Mouse (Mus musculus) CH12.LX (cell line): ENCODE data around the gene Supt3. TPM values are rescaled to one million over a fixed set of nuclear protein-coding genes. Genes with fewer than 3 reads are reported as not detected.

Experiments
- DNase-seq: peaks from one replicate; pipeline ENCODE4 v3.0.0-alpha.2; 2013; ENCODE audit errors: extremely low read depth
- H3K27ac ChIP-seq: 2 replicates; pipeline ENCODE4 v1.5.1; 2012; ENCODE audit warnings: low read depth, mild to moderate bottlenecking, control low read depth, moderate library complexity; ENCODE audit not compliant: insufficient read depth
- H3K27me3 ChIP-seq: replicated peaks from 2 replicates; pipeline ENCODE3; 2012; ENCODE audit warnings: inconsistent platforms
- H3K36me3 ChIP-seq, 2 experiments: replicated peaks in 1 of 2; 2 replicates each; pipeline versions ENCODE3 to v1.6.1; 2012; ENCODE audit warnings: inconsistent platforms in 1 of 2, low read length in 1 of 2, mild to moderate bottlenecking in 1 of 2, mixed read lengths in 1 of 2, moderate library complexity in 1 of 2; ENCODE audit not compliant: control insufficient read depth in 1 of 2, insufficient read depth in 1 of 2
- H3K4me1 ChIP-seq, 2 experiments: 2 replicates each; pipeline ENCODE4 v1.6.1; 2012; ENCODE audit warnings: inconsistent platforms in 1 of 2, moderate library complexity in 1 of 2; ENCODE audit not compliant: insufficient read depth in 2 of 2, control insufficient read depth in 1 of 2
- H3K4me2 ChIP-seq: 2 replicates; pipeline ENCODE4 v1.6.1; 2012; ENCODE audit warnings: low read depth, mild to moderate bottlenecking, control low read depth; ENCODE audit not compliant: poor library complexity, insufficient read depth, severe bottlenecking
- H3K4me3 ChIP-seq, 3 experiments: fragments of 150-350 bp in 1 of 3; sonication (generic) in 1 of 3; replicated peaks in 1 of 3; 2 replicates each; pipeline versions ENCODE3 to v1.5.1; 2011 to 2012; ENCODE audit warnings: low read depth in 2 of 3, low read length in 2 of 3, mild to moderate bottlenecking in 2 of 3, moderate library complexity in 2 of 3, control low read depth in 1 of 3, improper control_type of control experiment in 1 of 3, inconsistent platforms in 1 of 3, mixed read lengths in 1 of 3; ENCODE audit not compliant: poor library complexity in 1 of 3
- H3K79me2 ChIP-seq: replicated peaks from 2 replicates; pipeline ENCODE4 v1.6.1; 2012; ENCODE audit warnings: mild to moderate bottlenecking, moderate library complexity; ENCODE audit not compliant: control insufficient read depth, poor library complexity, insufficient read depth, severe bottlenecking; ENCODE audit errors: extremely low read depth
- H3K9ac ChIP-seq: 2 replicates; pipeline ENCODE4 v1.6.1; 2012; ENCODE audit warnings: low read depth, mild to moderate bottlenecking, control low read depth, moderate library complexity; ENCODE audit not compliant: insufficient read depth
- H3K9me3 ChIP-seq: replicated peaks from 2 replicates; pipeline ENCODE3; 2012; ENCODE audit warnings: low read length, inconsistent platforms, mixed read lengths
- CHD2 ChIP-seq: IDR thresholded peaks from 2 replicates; pipeline ENCODE4 v1.6.1; 2011; ENCODE audit warnings: low read length, improper control_type of control experiment
- CTCF ChIP-seq, 2 experiments: IDR thresholded peaks in 1 of 2; conservative IDR thresholded peaks in 1 of 2; 2 replicates each; pipeline ENCODE4 v1.5.1; 2011 to 2012; ENCODE audit warnings: low read depth in 2 of 2, low read length in 2 of 2, improper control_type of control experiment in 1 of 2, inconsistent platforms in 1 of 2, mild to moderate bottlenecking in 1 of 2, moderate library complexity in 1 of 2
- ELF1 ChIP-seq: IDR thresholded peaks from 2 replicates; pipeline ENCODE4 v1.6.1; 2014; ENCODE audit warnings: low read depth, mild to moderate bottlenecking, inconsistent platforms, low read length, improper control_type of control experiment
- GABPA ChIP-seq: IDR thresholded peaks from 2 replicates; pipeline ENCODE4 v1.6.1; 2012; ENCODE audit warnings: low read depth, low read length, improper control_type of control experiment, inconsistent platforms; ENCODE audit not compliant: insufficient replicate concordance
- JUND ChIP-seq: conservative IDR thresholded peaks from 2 replicates; pipeline ENCODE4 v1.6.1; 2011; ENCODE audit warnings: low read depth, low read length, improper control_type of control experiment
- KAT2A ChIP-seq: IDR thresholded peaks from 2 replicates; pipeline ENCODE4 v1.6.1; 2012; ENCODE audit warnings: low read length, improper control_type of control experiment, inconsistent platforms; ENCODE audit not compliant: insufficient replicate concordance
- MAX ChIP-seq: IDR thresholded peaks from 2 replicates; pipeline ENCODE4 v1.6.1; 2011; ENCODE audit warnings: low read length, improper control_type of control experiment
- MYC ChIP-seq: IDR thresholded peaks from 2 replicates; pipeline ENCODE4 v1.6.1; 2011; ENCODE audit warnings: low read depth, mild to moderate bottlenecking, improper control_type of control experiment, low read length
- NRF1 ChIP-seq: IDR thresholded peaks from 2 replicates; pipeline ENCODE4 v1.6.1; 2014; ENCODE audit warnings: low read depth, mild to moderate bottlenecking, inconsistent platforms, low read length, improper control_type of control experiment, moderate library complexity
- POLR2A ChIP-seq: IDR thresholded peaks from 2 replicates; pipeline ENCODE4 v1.6.1; 2011; ENCODE audit warnings: low read depth, mild to moderate bottlenecking, improper control_type of control experiment, low read length
- RAD21 ChIP-seq: IDR thresholded peaks from 2 replicates; pipeline ENCODE4 v1.6.1; 2011; ENCODE audit warnings: low read depth, mild to moderate bottlenecking, low read length, improper control_type of control experiment, moderate library complexity
- TBP ChIP-seq: conservative IDR thresholded peaks from 2 replicates; pipeline ENCODE4 v1.6.1; 2011; ENCODE audit warnings: low read depth, low read length, improper control_type of control experiment
- UBTF ChIP-seq: IDR thresholded peaks from 2 replicates; pipeline ENCODE4 v1.6.1; 2012; ENCODE audit warnings: low read depth, mild to moderate bottlenecking, inconsistent platforms, low read length, improper control_type of control experiment, moderate library complexity
- USF1 ChIP-seq: IDR thresholded peaks from 2 replicates; pipeline ENCODE4 v1.6.1; 2014; ENCODE audit warnings: low read depth, mild to moderate bottlenecking, inconsistent platforms, low read length, improper control_type of control experiment
- ZKSCAN1 ChIP-seq: IDR thresholded peaks from 2 replicates; pipeline ENCODE4 v1.6.1; 2012; ENCODE audit warnings: low read depth, inconsistent platforms, low read length, improper control_type of control experiment, borderline replicate concordance
- ZMIZ1 ChIP-seq: IDR thresholded peaks from 2 replicates; pipeline ENCODE4 v1.6.1; 2012; ENCODE audit warnings: low read depth, mild to moderate bottlenecking, inconsistent platforms, low read length, improper control_type of control experiment
- ZNF384 ChIP-seq: IDR thresholded peaks from 2 replicates; pipeline ENCODE4 v1.6.1; 2012; ENCODE audit warnings: low read depth, low read length, improper control_type of control experiment, inconsistent platforms
- dilution Hi-C: fragments of 300-500 bp; cut with MboI; formaldehyde crosslinking; loops from 2 replicates; pipeline ENCODE4 v1.14.3; 2020; ENCODE audit warnings: low sequenced_read_pairs; ENCODE audit not compliant: extremely low pct_unique_long_range_greater_than_20kb, extremely low pct_ligation_motif_present
- in situ Hi-C: fragments of 300-500 bp; cut with MboI; formaldehyde crosslinking; loops from 3 replicates; pipeline ENCODE4 v1.14.3; 2019; ENCODE audit warnings: low sequenced_read_pairs, low pct_ligation_motif_present, low pct_unique_long_range_greater_than_20kb, mixed read lengths
- polyA plus RNA-seq: library from polyadenylated mRNA; unstranded; fragments of >175 nt; gene quantifications from 2 replicates; pipeline ENCODE4 v1.2.1, GENCODE M21; 2012; ENCODE audit warnings: low read depth; ENCODE audit not compliant: insufficient read length
- total RNA-seq, 2 experiments: library from RNA; depleted of rRNA; stranded (reverse); fragments of 300-350 nt in 1 of 2; fragments of >200 nt in 1 of 2; gene quantifications; 2 replicates each; pipeline ENCODE4 v1.2.3; 2012 to 2014

Supt3 gene
- total and polyA plus RNA-seq, 3 experiments: 8.3 to 22.7 (median 13.1) TPM

- TF ChIP-seq MYC: no peak
Measured at GRCm38 (mm10) chr17:45153721-45154120, 376.8 kb downstream of the Supt3 start (continued).

- H3K27me3 ChIP-seq: no peaks in the 10 kb centered on the region
- H3K9ac ChIP-seq: no peak overlapping the region
- no peak overlapping the region for H3K4me2 ChIP-seq
- H3K9me3 ChIP-seq: no peaks in the 10 kb centered on the region
- dilution Hi-C loops (no loop called here), in situ Hi-C loops (no loop called here)
- no peak for DNase-seq
- no peaks in the 10 kb centered on the region for H3K36me3 ChIP-seq
- no peaks in the 10 kb centered on the region for H3K79me2 ChIP-seq
- TF ChIP-seq ELF1: no peak
- TF ChIP-seq MAX: no peak
- TF ChIP-seq CHD2: no peak
- TF ChIP-seq UBTF: no peak
- TF ChIP-seq MYC: no peak
- no peak for TF ChIP-seq NRF1
- TF ChIP-seq ZMIZ1: no peak
- no peak for TF ChIP-seq ZKSCAN1
- no peak for TF ChIP-seq CTCF (conservative IDR thresholded peaks at IDR 0.05 in 1 of 2, IDR thresholded peaks at IDR 0.05 in 1 of 2; ENCODE audit: low read depth in 2 of 2, low read length in 2 of 2)
- TF ChIP-seq GABPA: no peak
- TF ChIP-seq JUND: no peak
- no peak for TF ChIP-seq ZNF384
- no peak for TF ChIP-seq POLR2A
- TF ChIP-seq KAT2A: no peak
- no peak for TF ChIP-seq TBP
- H3K4me1 ChIP-seq: no peaks in the 10 kb centered on the region
- H3K27ac ChIP-seq: no peak overlapping the region
- no peak overlapping the region for H3K4me3 ChIP-seq
Measured at GRCm38 (mm10) chr17:45158171-45158691, 381.3 kb downstream of the Supt3 start.

GRCm38 (mm10) chr17:45160651-45161050 is 383.7 kb downstream of the Supt3 start:
- Histone ChIP-seq H3K36me3 (no peaks in the 10 kb centered on the region), H3K9me3 (no peaks in the 10 kb centered on the region)

More at GRCm38 (mm10) chr17:45160651-45161050, 383.7 kb downstream of the Supt3 start:
- no peak overlapping the region for H3K4me2 ChIP-seq
- peak; percentile 38 for DNase-seq
- TF ChIP-seq MYC: no peak
- TF ChIP-seq CTCF (conservative IDR thresholded peaks at IDR 0.05 in 1 of 2, IDR thresholded peaks at IDR 0.05 in 1 of 2; ENCODE audit: low read depth in 2 of 2, low read length in 2 of 2): peak in 1 of 2 experiments; percentile 50; a peak in 2 of 4 replicates
- 0 out of 2 replicates have a peak, but pooled peaks have one; percentile 11 for TF ChIP-seq ELF1
- TF ChIP-seq RAD21: peak; percentile 2
- TF ChIP-seq USF1: no peak
- no peak overlapping the region for H3K4me3 ChIP-seq
- H3K27me3 ChIP-seq: peaks cover 3% of the 10 kb centered on the region
- H3K9ac ChIP-seq: no peak overlapping the region
- dilution Hi-C loops (no loop called here), in situ Hi-C loops (no loop called here)
- no peak overlapping the region for H3K27ac ChIP-seq
- no peaks in the 10 kb centered on the region for H3K4me1 ChIP-seq
- no peaks in the 10 kb centered on the region for H3K79me2 ChIP-seq
